Mouse (Mus musculus) kidney, adult 2 months (tissue): ENCODE data around the gene Casq2.

Experiments
- CTCF ChIP-seq: fragments of 200-500 bp; conservative IDR thresholded peaks from 2 replicates; pipeline ENCODE4 v1.5.1; 2011; ENCODE audit warnings: low read depth, mild to moderate bottlenecking, control low read depth, low read length, moderate library complexity, mixed read lengths; ENCODE audit not compliant: insufficient read depth, insufficient read length
- POLR2A ChIP-seq: fragments of 200-500 bp; IDR thresholded peaks from one replicate; pipeline ENCODE4 v1.6.1; 2011; ENCODE audit warnings: low read depth, low read length, control low read depth

GRCm38 (mm10) chr3:102152471-102152870 is 66.3 kb downstream of the Casq2 start:
- no peak for TF ChIP-seq POLR2A
- no peak for TF ChIP-seq CTCF
